In the genomic region with DNA sequence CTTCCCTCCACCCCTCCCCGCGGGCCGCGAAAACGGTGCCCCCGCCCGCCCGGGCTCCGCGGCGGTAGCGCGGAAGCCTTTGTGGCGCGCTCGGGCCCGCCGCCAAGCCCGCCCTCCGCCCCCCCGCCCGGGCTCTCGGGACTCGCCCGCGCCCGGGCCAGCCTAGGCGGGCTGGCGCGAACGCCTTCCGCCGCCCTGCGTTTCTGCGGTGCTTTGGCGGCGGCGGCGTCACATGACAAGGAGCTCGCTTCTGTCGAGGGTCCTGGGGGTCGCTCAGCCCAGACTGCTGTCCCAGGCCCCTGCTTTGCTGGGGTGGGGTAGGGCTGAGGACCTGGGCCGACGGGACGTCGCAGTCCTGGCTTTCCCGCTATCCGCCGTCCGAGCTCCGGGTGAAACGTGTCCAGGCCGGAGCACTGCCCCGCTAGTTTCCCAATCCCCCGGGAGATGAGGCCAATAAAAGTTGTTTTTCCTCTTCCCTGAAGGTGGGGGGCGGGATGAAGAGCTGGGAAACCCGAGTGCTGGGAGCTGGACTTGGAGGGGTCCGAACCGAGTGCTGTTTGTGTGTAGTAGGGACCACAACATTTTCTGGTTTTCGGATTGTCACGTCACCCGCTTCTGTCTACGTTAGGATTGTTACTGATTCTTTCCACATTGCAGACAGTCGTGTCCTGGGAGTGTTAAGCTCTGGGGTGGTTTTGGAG, we compare ENCODE assay signal across 8 mouse cellular contexts. TPM values are rescaled to one million over a fixed set of nuclear protein-coding genes. Genes with fewer than 3 reads are reported as not detected.
A peak's percentile ranks its signal among the peaks of the same experiment; 100 is the strongest.
DNase-seq lines count a peak whose midpoint lies in the region; ATAC-seq lines count a peak whose summit lies in the region.

No protein-coding gene starts in this region.

- peak; percentile 88 for DNase-seq in Muller cell, postnatal 12 days (ENCODE audit: inconsistent ontology term)
- peak; percentile 82 for DNase-seq in cerebellum, adult 9-11 months
- DNase-seq in frontal cortex, postnatal 25 days (ENCODE audit: low spot score in 2 of 2): peak; percentile 23 to 37
- peak; percentile 63 for DNase-seq in hindbrain, embryonic 14.5 days (ENCODE audit: low spot score)
- DNase-seq in layer of hippocampus, postnatal 25 days (ENCODE audit: extremely low spot score in 1 of 2, low spot score in 1 of 2): peak; percentile 47 to 57
- peak; percentile 77 for DNase-seq in lung, postnatal 10 days
- DNase-seq in ovary, postnatal 14 days (ENCODE audit: low spot score): peak; percentile 55
- peak; percentile 70 for DNase-seq in thymus, postnatal 14 days

- no peaks in the 10 kb centered on the region for H3K9me3 ChIP-seq in hindbrain, embryonic 14.5 days (ENCODE audit: control insufficient read depth, low read length)

- H3K4me1 ChIP-seq in hindbrain, embryonic 14.5 days (replicated peaks; ENCODE audit: control insufficient read depth, insufficient read depth, low read length): peaks cover 32% of the 10 kb centered on the region

- peak overlapping the region; percentile 72 for H3K4me2 ChIP-seq in hindbrain, embryonic 14.5 days (replicated peaks)

- H3K36me3 ChIP-seq in hindbrain, embryonic 14.5 days (replicated peaks; ENCODE audit: control insufficient read depth, insufficient read depth): no peaks in the 10 kb centered on the region

- peak overlapping the region; percentile 100 for H3K27ac ChIP-seq in hindbrain, embryonic 14.5 days

- peak; percentile 28 for ATAC-seq in hindbrain, embryonic 14.5 days (ENCODE audit: low FRiP score)

- no peaks in the 10 kb centered on the region for H3K27me3 ChIP-seq in hindbrain, embryonic 14.5 days (ENCODE audit: control insufficient read depth, insufficient read depth, low read length)

- peak overlapping the region; percentile 95 for H3K9ac ChIP-seq in hindbrain, embryonic 14.5 days

- H3K4me3 ChIP-seq in hindbrain, embryonic 14.5 days (replicated peaks; ENCODE audit: low read length): peak overlapping the region; percentile 92

- 0% methylated on average over 45 of the region's 64 CpGs for WGBS in hindbrain, embryonic 14.5 days

RNA-seq across cellular contexts. Expression of gene Stag1, which starts 46.6 kb away (rescaled TPM):
- polyA plus RNA-seq in hindbrain, embryonic 14.5 days (2014; fragmentation: Nextera tagmentation; extraction: Ambion mirVana): 30.9 and 39.5 TPM in 2 replicates
- total RNA-seq in layer of hippocampus, postnatal 25 days (2021): 10 to 100 TPM; 49.5 to 50.4 TPM

Comparison
In these comparisons a context has a peak if more than half of its experiments do, and no peak if none do; other contexts are left out.
1. Peak in every context shown above with its lines: DNase-seq, ATAC-seq, H3K4me3 ChIP-seq and H3K27ac ChIP-seq.
2. DNase-seq: peak in every context shown above with its lines; median percentile 88 in Muller cell, postnatal 12 days; 82 in cerebellum, adult 9-11 months; 77 in lung, postnatal 10 days; 70 in thymus, postnatal 14 days; 63 in hindbrain, embryonic 14.5 days; 55 in ovary, postnatal 14 days; 52 in layer of hippocampus, postnatal 25 days; 30 in frontal cortex, postnatal 25 days.